Mouse (Mus musculus): ENCODE results near the gene Prss53. TPM values are rescaled to one million over a fixed set of nuclear protein-coding genes. Genes with fewer than 3 reads are reported as not detected.

Prss53 gene
- 0.35 TPM for total RNA-seq (2023)

GRCm38 (mm10) chr7:127890798-127891197 lies at the start of gene Prss53:
Gene Prss53, minus strand, starts transcription at chr7:127890970.

DNA sequence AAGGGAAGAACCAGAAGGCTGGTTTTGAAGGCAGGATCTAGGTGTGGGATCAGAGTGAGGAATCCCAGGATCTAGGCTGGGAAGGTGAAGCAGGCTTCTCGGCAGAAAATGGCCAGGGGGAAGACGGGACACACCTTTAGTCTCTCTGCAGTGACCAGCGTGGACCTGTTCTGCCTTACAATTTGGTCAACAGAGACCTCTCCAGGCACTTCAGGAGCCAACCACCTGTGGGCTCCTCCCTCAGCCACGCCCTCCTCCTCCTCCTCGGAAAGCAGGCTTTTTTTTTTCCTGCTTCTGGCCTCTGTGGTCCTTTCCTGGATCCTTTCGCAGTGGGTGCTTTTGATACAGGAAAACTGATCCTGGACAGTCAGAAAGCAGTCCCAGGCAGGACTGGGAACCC lies 39.2 kb upstream of the Prss53 start, which contains the start of gene Prss8:
Gene Prss8, minus strand, starts transcription at position 182 of the 400 bp plus-strand sequence.

DNA sequence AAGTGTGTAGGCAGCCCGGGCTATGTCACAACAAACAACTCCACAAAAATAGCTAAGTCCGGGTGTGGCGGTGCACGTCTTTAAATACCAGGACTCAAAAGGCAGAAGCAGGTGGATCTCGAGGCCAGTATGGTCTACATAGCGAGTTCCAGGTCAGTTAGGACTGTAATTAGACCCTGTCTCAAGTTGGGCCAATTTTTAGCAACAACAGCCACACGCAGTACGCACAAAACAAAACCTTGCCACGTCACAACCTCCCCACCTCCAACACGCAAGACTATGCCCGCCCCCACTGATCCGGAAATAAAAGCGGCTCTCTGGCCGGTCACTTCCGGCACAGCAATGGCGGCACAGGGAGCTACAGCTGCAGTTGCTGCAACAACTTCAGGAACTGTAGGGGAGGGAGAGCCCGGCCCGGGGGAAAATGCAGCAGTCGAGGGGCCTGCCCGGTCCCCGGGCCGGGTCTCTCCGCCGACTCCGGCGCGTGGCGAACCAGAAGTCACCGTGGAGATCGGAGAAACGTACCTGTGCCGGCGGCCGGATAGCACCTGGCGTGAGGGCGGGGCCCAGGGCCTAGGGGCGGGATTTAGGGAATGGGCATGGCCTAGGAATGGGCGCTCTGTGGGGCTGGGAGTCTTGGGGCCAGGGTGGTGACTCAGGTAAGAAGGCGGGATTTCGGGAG lies 21.6 kb upstream of the Prss53 start, which contains the start of gene Kat8:
Gene Kat8, plus strand, starts transcription at position 327 of the 682 bp plus-strand sequence.

GRCm38 (mm10) chr7:127903971-127904796 lies 13.4 kb upstream of the Prss53 start, which contains the start of gene Bckdk:
Gene Bckdk, plus strand, starts transcription at chr7:127904082.

DNA sequence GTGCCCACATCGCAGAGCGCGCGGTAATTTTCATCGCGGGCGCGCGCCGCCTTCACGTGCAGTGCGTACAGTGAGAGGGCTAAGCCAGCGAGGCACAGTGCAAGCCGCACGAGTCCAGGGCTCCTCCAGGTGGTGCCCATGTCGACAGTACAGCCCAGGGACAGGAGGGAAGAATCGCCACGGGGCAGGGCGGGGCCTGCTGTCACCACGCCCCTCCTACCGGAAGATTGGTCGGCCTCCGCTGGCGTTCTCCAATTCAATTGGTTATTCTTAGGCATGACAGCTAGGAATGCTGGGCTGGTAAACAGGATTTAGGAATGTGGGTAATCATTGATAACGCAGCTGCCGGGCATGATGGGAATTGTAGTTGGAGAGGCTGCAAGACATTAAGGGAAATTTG lies 4.7 kb upstream of the Prss53 start, which contains the start of the genes Gm21974 and Vkorc1:
Gene Gm21974, minus strand, starts transcription at position 13 of the 400 bp plus-strand sequence.
Gene Vkorc1, minus strand, starts transcription at position 176 of the 400 bp plus-strand sequence.

DNA sequence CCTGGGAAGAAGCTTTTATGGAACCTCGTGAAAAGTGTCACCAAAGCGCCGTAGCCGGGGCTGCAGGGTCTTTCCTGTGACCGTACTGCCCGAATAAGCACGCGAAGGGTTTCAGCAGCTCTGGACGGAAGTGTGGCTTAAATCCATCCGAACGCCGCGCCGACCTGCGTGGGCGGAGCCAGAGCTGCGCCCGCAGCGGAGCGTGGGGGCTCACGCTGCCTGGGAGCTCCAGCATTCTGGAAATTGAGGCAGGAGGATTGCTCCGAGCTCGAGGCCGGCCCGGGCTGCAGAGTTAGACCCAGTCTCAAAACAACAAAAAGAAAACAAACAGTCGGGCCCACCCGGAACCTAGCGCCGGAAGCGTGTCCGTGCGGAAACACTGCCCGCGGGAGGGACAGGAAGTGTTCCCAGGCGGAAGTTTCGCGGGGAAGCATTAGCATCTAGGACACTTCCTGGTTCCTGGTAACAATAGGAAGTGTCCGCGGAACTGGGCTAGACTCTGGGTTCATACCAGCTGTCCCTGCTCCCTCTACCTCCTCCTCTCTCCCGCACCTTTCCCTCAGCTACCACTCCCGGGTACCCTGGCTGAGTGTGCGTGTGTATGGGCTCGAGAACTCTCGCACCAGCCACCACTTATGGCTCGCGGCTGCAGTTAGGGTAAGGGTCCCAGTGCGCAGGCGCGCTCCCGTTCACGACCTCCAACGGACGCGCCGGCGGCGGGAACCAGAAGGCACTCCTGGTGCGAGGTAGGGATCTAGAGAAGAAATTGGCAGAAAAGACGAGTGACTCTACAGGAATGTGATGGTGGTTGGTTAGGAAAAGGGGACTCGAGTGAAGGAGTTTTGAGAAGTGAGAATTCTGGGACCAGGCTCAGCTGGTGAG lies 14.1 kb downstream of the Prss53 start, which contains the start of gene Zfp668:
Gene Zfp668, minus strand, starts transcription at position 362 of the 882 bp plus-strand sequence.

GRCm38 (mm10) chr7:127876041-127876466 lies 14.7 kb downstream of the Prss53 start, which contains the start of gene Zfp646:
Gene Zfp646, plus strand, starts transcription at chr7:127876221.

Other genes starting within 250 kb of the Prss53 start
- gene Bcl7c, start 182.0 kb downstream of the Prss53 start, total RNA-seq (2023): 21.5 TPM
- gene Ctf1, start 178.2 kb downstream of the Prss53 start, total RNA-seq (2023): not detected
- not detected for gene Ctf2, start 158.8 kb downstream of the Prss53 start, total RNA-seq (2023)
- 5.2 TPM for gene Fbxl19, start 146.4 kb downstream of the Prss53 start, total RNA-seq (2023)
- gene Orai3, start 121.2 kb downstream of the Prss53 start, total RNA-seq (2023): 6.8 TPM
- 85.9 TPM for gene Setd1a, start 114.3 kb downstream of the Prss53 start, total RNA-seq (2023)
- gene Gm49388, start 105.4 kb downstream of the Prss53 start, total RNA-seq (2023): 0.79 TPM
- 4.5 TPM for gene Hsd3b7, start 90.4 kb downstream of the Prss53 start, total RNA-seq (2023)
- gene Stx4a, start 66.7 kb downstream of the Prss53 start, total RNA-seq (2023): 106 TPM
- gene Stx1b, start 66.4 kb downstream of the Prss53 start, total RNA-seq (2023): not detected
- 85.5 TPM for gene Zfp646, start 14.7 kb downstream of the Prss53 start, total RNA-seq (2023)
- gene Zfp668, start 14.1 kb downstream of the Prss53 start, total RNA-seq (2023): 23.0 TPM
- not detected for gene Gm21974, start 4.5 kb upstream of the Prss53 start, total RNA-seq (2023)
- gene Vkorc1, start 4.6 kb upstream of the Prss53 start, total RNA-seq (2023): 13.3 TPM
- gene Bckdk, start 13.1 kb upstream of the Prss53 start, total RNA-seq (2023): 21.5 TPM
- 40.6 TPM for gene Kat8, start 21.5 kb upstream of the Prss53 start, total RNA-seq (2023)
- gene Prss8, start 39.1 kb upstream of the Prss53 start, total RNA-seq (2023): not detected
- gene Prss36, start 55.8 kb upstream of the Prss53 start, total RNA-seq (2023): 1.7 TPM
- 1,107 TPM for gene Fus, start 76.5 kb upstream of the Prss53 start, total RNA-seq (2023)
- 47.8 TPM for gene Pycard, start 102.9 kb upstream of the Prss53 start, total RNA-seq (2023)
- gene Trim72, start 113.0 kb upstream of the Prss53 start, total RNA-seq (2023): 0.35 TPM
- gene Itgam, start 171.7 kb upstream of the Prss53 start, total RNA-seq (2023): 5.3 TPM
- gene Gm49368, start 171.7 kb upstream of the Prss53 start, total RNA-seq (2023): not detected
- gene Itgax, start 238.6 kb upstream of the Prss53 start, total RNA-seq (2023): 3.9 TPM

All from CD4-positive naive resting alpha-beta T cell, adult 76 days (primary cell).